Mouse (Mus musculus) urinary bladder, postnatal 4 days (tissue): ENCODE results near the gene Limk1.
"Not testable (repeated sequence)": the region's sequence is repeated elsewhere in the genome, so short reads cannot be mapped to it uniquely, and the experiment has no call there.

Experiments
- DNase-seq, 2 experiments: peaks; one replicate each; pipeline ENCODE4 v3.0.0; 2021 to 2022; ENCODE audit warnings: low spot score in 2 of 2

The Limk1 gene

DNA sequence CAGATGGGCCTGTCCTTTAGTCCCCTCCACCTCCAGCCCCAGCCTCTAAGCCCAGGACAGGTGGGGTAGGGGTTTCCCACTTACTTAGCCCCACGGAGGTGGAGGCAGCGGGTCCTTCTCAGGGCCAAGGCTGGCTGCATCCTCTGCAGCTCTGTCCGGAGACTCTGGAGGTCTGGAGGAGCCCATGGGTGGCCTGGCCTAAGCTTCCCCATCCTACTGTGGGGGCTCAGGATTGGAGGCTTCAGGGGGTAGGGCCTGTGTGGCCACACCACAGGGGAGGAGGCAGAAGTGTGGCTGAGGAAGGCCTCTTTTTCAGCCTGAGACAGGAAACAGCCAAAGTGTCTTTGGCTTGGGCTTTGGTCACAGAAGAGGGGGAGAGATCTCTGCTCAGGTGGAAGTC lies 10.4 kb downstream of the Limk1 start:
- DNase-seq, result no peak

DNA sequence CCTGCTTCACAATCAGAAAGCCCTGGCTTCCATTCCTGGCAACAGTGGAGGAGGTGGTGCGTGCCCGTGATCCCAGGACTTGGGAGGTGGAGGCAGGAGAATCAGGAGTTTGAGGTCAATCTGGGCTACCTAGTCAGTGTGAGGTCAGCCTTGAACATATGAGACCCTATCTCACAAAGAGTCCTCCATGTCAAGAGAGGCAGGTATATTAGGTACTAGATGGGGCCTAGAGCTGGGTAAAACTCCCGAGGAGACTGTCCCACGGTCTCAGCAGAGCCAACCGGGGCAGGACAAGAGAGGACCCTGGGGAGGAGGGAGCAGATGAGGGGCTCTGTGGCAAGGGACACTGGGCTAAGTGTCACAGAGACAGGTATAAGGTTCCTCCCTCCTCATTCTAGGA lies 10.9 kb downstream of the Limk1 start:
- DNase-seq, result no peak

- peak; percentile 79 to 80 for DNase-seq
Observed at GRCm38 (mm10) chr5:134675956-134676759, 12.2 kb downstream of the Limk1 start.

DNA sequence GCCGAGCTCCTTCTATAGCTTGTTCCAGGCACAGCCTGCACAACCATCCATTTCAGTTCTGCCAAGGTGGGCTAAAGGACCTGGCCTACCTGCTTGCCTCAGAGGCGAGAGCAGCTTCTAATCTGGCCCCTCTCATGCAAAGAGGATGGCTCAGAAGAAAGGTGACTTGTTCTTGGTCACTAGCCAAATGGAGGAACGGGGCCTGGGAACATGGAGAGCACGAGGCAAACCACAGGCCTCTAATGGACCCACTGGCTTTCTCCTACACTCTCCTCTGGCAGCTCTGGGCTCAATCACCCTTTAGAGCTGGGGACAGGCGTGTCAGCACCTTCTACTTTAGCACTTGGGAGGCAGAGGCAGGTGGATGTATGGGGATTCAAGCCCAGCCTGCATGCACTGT lies 13.4 kb downstream of the Limk1 start:
- no peak for DNase-seq

DNA sequence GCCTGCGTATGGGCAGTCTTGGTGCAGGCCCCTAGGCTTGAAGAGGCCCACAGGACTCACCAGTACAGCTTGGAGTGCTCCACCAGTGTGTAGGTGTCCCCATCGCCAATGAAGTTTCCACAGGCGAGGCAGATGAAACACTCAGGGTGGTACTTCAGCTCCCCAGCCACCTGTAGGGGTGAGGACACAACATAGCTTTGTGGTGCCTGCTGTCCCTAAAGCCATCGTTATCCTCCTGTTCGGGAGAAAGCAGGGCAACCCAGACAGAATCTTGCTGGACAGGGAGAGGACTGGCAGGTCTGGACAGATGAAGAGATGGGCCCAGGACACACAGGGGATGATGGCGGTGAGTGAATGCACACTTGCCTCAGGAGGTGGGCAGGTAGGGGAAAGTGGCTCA lies 15.8 kb downstream of the Limk1 start:
- no peak for DNase-seq

- no peak for DNase-seq
Observed at GRCm38 (mm10) chr5:134672198-134672516, 16.2 kb downstream of the Limk1 start.

DNA sequence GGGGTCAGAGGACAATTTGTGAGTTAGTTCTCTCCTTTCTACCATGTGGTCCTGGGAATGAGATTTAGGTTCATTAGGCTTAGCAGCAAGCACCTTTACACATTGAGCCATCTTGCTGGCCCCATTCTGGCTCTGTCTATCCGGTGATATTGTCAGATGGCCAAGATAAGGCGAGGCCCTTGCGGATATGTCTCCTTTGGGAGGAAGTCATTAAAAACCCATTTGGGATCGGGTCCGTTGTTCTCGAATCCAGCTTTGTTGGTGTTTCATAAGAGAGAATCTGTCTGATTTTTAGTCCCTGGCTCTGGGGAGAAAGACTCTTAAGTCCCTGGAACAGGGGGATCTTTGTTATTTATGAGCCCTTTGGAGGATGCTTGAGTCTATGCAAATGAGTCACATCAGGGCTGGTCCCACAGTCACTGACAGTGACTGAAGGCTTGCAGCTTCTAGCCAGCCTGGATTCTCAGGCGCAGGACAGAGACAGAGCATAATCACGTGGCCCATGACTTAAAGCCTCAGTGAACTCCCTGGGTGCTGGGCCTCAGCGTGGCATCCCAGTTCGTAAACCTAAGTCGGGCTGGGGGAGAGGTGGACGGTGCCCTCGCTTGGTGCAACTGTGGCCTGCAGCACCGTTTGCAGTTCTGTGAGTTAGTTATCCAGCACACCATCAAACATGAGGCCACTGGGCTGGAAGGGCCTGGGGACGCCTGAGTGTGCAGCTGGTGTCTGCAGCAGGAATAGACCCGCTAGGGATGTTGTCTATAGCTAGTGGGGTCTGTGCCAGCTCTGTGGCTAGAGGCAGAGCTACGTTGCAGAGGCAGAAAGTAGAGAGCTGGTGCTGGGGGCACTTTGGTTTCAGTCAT lies 16.8 kb downstream of the Limk1 start:
- DNase-seq, result no peak

DNA sequence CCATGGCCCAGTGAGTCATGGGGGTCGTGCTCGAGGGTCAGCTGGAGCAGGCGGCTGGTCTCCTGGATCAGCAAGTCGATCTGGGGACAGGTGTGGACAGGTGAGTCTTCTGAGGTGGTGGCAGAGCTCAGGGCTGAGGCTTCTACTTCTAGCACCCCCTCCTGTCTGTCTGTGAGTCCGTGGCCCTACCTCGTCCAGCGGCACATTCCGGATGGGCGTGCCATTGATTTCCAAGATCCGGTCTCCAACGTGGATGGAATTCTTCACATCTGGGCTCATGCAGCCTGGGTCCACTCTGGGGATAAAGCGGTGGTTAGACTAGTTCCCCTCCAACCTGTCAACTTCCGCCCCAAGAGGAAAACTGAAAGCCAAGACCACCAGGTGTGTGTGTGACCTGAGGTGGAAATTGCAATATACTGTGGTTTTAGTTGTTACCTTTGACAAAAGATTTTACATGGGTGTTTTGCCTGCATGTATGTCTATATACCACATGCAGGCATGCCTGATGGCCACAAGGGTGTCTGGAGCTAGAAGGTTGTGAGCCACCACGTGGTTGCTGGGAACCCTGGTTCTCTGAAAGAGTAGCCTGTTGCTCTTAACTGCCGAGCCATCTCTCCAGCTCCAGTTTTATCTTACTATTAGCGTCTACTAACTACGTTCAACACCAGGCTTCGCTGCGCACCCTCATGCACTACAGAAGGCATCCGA lies 19.2 kb downstream of the Limk1 start:
- DNase-seq, result no peak

DNA sequence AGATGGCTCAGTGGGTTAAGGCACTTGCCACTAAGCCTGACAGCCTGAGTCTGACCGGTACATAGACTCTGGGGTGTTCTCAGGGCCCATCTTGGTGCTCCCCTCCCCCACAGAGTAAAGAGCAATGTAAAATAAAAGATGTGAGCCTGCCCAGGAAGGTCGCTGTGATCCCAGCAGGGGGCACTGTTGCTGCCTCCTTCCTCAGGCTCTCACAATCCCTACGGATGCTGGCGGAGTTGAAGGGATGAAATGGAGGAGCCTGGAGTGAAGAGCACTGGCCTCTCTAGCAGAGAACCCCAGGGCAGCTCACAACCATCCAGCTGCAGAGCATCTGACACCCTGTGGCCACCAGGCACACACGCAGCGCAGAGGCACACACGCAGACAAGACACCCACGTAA lies 19.9 kb downstream of the Limk1 start:
- no peak for DNase-seq

- DNase-seq, result no peak
Observed at GRCm38 (mm10) chr5:134656708-134657107, 31.7 kb downstream of the Limk1 start.

- no peak for DNase-seq
Observed at GRCm38 (mm10) chr5:134652015-134652414, 36.4 kb downstream of the Limk1 start.

GRCm38 (mm10) chr5:134650926-134651325 lies 37.5 kb downstream of the Limk1 start:
- DNase-seq, result no peak

DNA sequence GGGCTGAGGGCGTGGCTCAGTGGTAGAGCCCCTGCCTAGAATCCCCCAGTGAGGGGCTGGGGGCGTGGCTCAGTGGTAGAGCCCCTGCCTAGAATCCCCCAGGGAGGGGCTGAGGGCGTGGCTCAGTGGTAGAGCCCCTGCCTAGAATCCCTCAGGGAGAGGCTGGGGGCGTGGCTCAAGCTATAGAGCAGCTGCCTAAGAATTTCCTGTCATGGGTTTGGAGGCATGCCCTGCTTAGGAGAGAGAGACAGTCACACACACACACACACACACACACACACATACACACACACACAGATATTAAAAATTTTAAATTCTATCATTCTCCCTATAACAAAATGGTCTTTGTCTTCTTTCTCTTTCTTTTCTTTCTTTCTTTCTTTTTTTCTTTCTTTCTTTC lies 39.4 kb downstream of the Limk1 start:
- DNase-seq, result not testable (repeated sequence)

DNA sequence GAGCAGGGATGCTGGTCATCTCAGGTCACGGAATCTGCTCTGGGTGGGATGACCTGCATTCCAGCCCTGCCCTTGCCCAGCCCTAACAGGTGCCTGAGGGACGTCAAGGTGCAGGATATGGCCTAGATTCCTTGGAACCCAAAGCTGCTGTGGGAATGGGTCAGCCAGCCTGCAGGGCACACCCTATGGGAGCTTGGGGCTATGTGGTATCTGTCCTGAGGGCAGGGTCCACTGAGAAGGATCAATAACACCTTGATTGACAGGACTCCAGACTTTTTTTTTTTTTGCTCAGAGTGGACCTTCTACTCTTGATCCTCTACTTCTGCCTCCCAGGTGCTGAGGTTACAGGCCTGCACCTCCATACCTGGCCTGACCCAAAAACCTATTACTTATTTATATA lies 41.0 kb downstream of the Limk1 start:
- DNase-seq, result no peak

GRCm38 (mm10) chr5:134646461-134646860 lies 41.9 kb downstream of the Limk1 start:
- DNase-seq, result no peak

- no peak for DNase-seq
Observed at GRCm38 (mm10) chr5:134644643-134645118, 43.7 kb downstream of the Limk1 start.

DNA sequence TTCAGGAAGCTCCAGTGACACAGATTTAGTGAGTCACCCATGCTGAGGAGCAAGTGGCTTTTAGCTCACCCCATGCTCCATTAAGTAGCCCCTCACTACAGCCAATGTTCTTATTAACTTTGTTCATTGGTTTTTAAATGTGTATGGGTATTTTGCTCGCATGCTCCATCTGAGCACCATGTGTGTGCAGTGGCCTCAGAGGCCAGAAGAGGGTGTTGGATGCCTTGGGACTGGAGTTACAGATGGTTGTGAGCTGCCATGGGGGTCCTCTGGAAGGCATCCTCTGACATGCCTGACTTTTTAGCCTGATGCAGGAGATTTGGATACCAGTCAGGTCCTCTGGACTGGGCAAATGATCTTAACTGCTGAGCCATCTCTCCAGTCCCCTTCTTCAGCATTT lies 44.3 kb downstream of the Limk1 start:
- DNase-seq, result no peak

DNA sequence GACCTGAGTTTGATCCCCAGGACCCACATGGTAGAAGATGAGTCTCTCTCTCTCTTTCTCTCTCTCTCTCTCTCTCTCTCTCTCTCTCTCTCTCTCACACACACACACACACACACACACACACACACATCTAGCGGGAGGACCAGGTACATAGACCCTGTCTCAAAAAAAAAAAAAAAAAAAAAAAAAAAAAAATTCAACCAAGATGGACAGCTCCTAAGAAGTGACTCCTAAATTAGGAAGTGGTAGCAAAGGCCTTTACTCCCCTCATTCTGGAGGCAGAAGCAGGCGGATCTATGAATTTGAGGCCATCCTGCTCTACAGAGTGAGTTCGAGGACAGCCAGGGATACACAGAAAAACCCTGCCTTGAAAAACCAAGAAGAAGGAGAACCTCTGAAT lies 48.0 kb downstream of the Limk1 start:
- DNase-seq, result no peak

DNA sequence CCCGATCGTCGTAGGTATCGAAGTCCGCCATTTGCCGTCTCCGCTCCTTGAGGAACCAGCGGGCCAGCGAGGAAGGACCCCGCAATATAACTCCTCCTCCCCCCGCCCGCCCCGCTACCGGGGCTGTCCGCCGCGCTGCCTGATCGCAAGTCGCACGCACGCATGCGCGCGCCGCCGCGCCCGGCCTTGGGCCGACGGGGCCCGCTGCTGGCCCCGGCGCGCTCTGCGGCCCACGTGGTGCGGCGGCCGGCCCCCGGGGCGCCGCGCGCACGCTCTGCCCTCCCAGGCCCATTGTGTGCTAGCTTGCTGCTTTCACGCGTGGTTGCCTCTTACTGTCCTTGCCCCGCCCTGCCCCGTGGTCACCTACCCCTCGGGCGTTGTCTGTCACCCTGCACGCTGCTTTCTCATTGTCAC lies 49.1 kb downstream of the Limk1 start, which contains the start of gene Eif4h:
Eif4h (minus strand) TSS at position 222 of the 414 bp plus-strand sequence.
- peak; percentile 96 to 97 for DNase-seq

DNA sequence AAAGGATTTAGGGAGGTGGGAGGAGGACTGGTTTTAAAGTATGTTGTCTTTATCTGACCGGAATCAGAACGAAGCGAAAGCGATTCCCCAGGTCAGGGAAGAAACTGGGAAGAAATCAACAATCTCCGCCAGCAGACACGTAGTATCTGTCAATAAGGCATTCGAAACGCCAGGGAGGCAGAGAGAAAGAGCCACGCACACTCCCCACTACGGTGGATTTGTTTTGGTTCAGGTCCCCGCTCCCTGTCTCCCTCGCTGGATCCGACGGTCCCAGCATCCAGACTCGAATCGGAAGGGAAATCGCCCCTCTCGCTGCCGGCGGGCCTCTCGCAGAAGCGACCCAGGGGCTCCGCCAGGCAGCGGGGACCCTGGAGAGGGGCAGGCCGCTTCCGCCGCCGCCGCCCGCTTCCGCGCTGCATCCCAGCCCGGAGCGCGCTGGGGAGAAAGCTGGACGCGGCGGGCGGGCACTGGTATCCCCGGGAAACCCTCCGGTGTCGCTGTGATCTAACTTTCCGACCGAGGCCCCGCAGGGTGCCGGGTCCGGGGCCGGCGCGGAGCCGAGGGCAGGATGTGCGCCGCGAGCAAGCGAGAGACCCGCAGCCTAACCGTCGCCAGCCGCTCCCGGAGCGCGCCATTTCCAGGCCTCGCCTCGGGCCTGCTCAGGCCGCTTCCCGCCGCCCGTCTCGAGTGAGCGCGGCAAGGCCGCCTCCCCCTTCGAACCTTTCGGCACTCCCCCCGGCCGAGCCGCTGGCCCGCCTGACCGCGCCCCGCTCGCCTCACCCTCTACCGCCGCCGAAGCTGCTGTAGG lies 49.7 kb downstream of the Limk1 start:
- DNase-seq, result no peak

- no peak for DNase-seq
Observed at GRCm38 (mm10) chr5:134637820-134638367, 50.5 kb downstream of the Limk1 start.
